Mouse (Mus musculus): ENCODE results near the gene Ssh3.
A peak's percentile ranks its signal among the peaks of the same experiment; 100 is the strongest.

Gene Ssh3

GRCm38 (mm10) chr19:4268566-4269361 is at the start of gene Ssh3:
Gene Ssh3 (minus strand): TSS chr19:4269180.
- peak; percentile 77 for DNase-seq (ENCODE audit: inconsistent ontology term)

- DNase-seq (ENCODE audit: inconsistent ontology term), result no peak
Measured at GRCm38 (mm10) chr19:4317181-4317580, 48.2 kb upstream of the Ssh3 start.

- peak; percentile 51 for DNase-seq (ENCODE audit: inconsistent ontology term)
Measured at GRCm38 (mm10) chr19:4315223-4315944, 46.4 kb upstream of the Ssh3 start.

- peak; percentile 58 for DNase-seq (ENCODE audit: inconsistent ontology term)
Measured at GRCm38 (mm10) chr19:4309776-4310185, 40.8 kb upstream of the Ssh3 start.

DNA sequence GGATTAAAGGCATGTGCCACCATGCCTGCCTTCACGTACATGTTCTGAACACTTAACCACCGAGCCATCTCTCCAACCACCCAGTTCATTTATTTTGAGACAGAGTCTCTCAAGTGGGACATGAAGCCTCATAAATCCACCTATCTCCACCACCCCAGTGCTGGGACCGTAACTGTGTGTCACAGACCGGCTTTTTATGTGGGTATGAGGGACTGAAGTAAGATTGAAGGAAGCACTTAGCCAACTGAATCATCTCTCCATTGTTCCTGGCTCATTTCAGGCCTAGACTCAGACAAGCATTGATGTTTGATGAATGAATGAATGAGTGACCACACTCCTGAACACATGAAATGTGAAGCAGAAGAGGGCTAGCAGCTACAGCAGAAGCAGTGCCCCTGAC is 40.3 kb upstream of the Ssh3 start:
- DNase-seq (ENCODE audit: inconsistent ontology term), result no peak

GRCm38 (mm10) chr19:4306190-4306577 is 37.2 kb upstream of the Ssh3 start, which contains the start of gene Grk2:
Gene Grk2 (minus strand): TSS chr19:4306222.
- peak; percentile 75 for DNase-seq (ENCODE audit: inconsistent ontology term)

GRCm38 (mm10) chr19:4305491-4306189 is 36.7 kb upstream of the Ssh3 start:
- peak; percentile 66 for DNase-seq (ENCODE audit: inconsistent ontology term)

DNA sequence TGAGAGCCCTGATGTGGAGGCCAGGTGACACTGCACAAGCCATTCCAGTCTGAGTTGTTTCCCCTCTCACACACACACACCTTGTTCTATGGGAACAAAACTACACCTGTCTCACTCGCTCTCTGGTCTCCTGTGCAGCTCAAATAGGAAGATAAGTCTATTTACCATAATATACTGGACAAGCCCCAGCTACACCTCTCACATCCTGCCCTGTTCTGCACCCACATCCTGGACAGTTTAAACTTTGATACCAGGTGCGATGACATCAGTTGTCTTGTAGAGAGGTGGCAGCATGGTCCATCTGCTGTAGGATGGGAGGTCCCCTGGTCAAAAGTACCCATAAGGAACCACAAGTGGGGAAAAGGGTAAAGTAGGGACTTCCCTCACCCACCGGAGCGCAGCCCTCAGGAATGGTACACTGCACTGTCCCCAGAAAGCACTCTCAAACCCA is 35.9 kb upstream of the Ssh3 start:
- DNase-seq (ENCODE audit: inconsistent ontology term), result no peak

- no peak for DNase-seq (ENCODE audit: inconsistent ontology term)
Measured at GRCm38 (mm10) chr19:4304251-4304821, 35.4 kb upstream of the Ssh3 start.

DNA sequence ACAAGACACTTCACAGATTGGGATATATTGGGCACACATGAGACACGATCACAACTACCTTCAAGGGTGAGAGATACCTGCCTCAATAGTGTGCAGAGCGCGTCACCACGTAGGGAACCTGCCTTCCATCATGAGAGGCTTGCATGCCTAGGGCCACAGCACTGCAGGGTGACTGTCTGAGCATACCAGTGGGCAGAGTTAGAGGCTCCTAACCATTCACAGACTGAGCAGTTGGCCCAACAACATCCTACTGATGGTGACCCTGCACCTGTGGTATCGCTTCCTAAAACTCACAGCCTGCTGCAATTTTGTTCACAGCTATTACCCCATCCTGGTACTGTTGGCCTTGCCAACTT is 34.6 kb upstream of the Ssh3 start:
- DNase-seq (ENCODE audit: inconsistent ontology term), result no peak

GRCm38 (mm10) chr19:4302936-4303639 is 34.1 kb upstream of the Ssh3 start:
- DNase-seq (ENCODE audit: inconsistent ontology term), result peak; percentile 71

DNA sequence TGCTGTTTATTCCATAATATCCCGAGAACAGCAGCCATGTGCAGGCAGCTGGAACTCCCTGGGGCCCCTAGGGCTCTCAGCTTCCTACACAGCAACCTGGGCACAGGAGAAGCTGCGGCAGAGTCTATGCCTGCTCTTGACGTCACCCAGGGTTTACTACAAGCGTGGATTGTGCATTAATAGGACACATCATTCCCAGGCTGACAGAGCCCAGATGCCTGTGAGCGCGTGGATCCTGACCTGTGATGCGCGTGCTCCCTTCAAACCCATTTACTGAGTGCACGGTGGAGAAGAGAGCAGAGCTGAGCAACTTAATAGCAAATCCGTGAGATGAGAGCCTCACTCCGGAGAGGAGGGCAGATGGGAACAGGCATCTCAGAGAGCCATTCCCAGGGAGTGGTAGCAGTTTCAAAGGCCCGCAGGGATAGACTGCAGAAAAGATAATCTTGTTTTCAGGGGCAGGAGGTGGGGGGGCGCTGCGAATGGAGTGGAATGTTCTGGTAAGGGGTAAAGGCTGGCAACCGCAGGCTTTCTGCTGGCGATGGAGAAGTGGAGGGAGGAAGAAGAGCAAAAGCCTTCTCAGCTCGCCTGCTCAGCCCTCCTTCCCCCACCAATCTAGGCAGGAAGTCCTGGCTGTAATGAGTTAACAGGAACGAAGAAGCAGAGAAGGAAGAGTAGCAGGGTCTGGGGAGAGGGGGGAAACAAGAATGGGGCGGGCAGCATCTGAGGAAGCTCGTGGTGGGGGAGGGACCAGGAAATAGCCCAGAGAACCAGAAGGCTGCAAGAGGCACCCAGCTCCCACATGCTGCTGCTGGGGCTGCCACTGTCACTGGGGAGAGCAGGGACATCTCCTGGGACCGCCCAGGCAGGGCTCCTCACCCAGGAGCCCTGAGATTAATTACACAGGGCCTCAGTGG is 33.0 kb upstream of the Ssh3 start:
- no peak for DNase-seq (ENCODE audit: inconsistent ontology term)

GRCm38 (mm10) chr19:4300852-4301734 is 32.1 kb upstream of the Ssh3 start:
- no peak for DNase-seq (ENCODE audit: inconsistent ontology term)

DNA sequence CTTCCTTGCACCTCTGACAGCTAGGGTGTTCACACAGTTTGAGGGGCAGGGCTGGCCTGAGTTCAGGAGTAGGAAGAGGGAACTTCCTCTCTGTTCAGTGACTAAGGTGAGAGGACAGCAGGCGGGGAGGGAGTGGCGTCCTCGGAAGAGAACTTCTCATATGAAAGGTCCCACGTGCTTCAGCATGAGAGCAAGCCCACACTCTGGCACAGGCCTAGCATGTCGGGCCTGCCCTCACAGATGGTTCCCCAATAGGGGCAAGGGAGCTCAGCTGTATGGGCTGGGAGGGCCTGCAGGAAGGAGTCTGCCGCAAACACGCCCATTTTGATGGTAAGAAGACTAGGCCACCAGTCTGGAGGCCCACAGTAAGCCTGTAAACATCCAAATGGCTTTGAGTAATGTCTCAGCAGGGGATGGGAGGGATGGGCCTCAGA is 31.3 kb upstream of the Ssh3 start:
- DNase-seq (ENCODE audit: inconsistent ontology term), result no peak

- no peak for DNase-seq (ENCODE audit: inconsistent ontology term)
Measured at GRCm38 (mm10) chr19:4299574-4300270, 30.7 kb upstream of the Ssh3 start.

GRCm38 (mm10) chr19:4299126-4299525 is 30.1 kb upstream of the Ssh3 start:
- no peak for DNase-seq (ENCODE audit: inconsistent ontology term)

DNA sequence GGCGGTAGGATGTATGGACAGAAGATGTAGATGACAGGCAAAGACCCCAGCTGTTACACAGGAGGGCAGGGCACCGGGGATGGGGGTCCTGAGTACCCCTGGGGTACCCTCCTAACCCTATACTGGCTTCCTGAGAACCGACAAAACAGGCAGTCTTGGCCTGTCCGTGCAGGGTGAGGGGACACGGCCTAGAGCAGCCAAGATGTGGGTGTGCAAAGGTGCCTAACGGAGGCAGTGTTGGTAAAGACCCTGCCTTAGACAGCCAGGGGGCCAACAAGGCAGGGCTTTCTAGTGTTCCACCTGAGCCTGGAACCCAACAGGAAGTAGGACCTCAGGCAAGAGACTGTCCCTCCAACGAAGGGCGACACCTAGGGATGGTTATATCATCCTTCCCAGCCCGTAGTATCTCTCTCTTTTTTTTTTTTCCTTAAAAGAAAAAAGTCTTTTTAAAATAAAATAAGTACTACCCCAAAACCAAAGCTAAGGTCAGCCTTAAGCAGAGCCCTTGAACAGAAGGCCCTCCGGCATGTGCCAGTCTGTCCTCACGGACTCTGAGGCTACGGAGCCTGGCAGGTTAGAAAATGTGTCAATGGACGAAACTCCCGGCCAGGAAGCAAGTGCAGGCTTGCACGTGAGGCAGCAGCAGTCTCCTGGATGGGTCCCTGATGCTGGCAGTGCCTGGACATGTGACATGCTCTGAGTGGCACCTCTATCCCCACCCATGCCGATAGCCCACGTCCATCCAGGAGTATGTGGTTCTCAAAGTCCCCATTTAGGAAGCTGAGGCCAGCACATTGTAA is 29.5 kb upstream of the Ssh3 start:
- DNase-seq (ENCODE audit: inconsistent ontology term), result no peak

DNA sequence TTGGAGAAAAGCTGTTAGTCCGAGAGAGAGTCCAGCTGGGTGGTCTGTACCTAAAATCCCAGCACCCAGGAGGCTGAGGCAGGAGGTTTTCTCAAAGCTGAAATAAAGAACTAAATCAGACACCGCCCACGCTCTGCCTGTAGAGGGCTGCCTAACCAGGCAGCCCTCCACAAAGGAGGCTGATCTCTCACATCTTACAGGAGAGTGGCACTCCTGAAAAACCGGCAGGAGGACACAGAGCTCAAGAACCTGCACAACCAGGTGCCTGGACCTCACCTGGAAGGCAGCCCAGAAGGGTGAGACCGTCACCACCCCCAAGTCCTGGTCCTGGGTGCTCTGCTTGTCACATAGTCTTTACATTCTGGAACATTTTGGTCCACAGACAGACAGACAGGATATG is 28.9 kb upstream of the Ssh3 start:
- DNase-seq (ENCODE audit: inconsistent ontology term), result no peak

Measured in Muller cell, postnatal 12 days (primary cell).